Mouse (Mus musculus) small intestine, adult 10 weeks (tissue): ENCODE results near the gene Dusp22. TPM values are rescaled to one million over a fixed set of nuclear protein-coding genes. Genes with fewer than 3 reads are reported as not detected.

Source experiments
- polyA plus RNA-seq: library from polyadenylated mRNA; stranded (reverse); fragments of 350-450 nt; fragmentation: Illumina TruSeq; extraction: RNeasy Lipid Tissue Mini Kit (QIAGEN cat#74804); gene quantifications from one replicate; pipeline ENCODE4 v1.2.3, GENCODE M21; 2014; ENCODE audit warnings: low replicate concordance

Gene Dusp22
- polyA plus RNA-seq = 4.2 TPM

GRCm38 (mm10) chr13:30659613-30660505, at the start of gene Dusp22:
Gene Dusp22, plus strand, starts transcription at chr13:30659999.

GRCm38 (mm10) chr13:30749021-30749556, 89.3 kb downstream of the Dusp22 start, which contains the start of gene Irf4:
Gene Irf4, plus strand, starts transcription at chr13:30749226.

Other genes with a start within 250 kb of the Dusp22 start
- 361 TPM for gene Uqcrfs1, start 114.6 kb upstream of the Dusp22 start, polyA plus RNA-seq
- gene Irf4, start 89.2 kb downstream of the Dusp22 start, polyA plus RNA-seq = 4.4 TPM